Mouse (Mus musculus) thymus, postnatal 0 days (tissue): ENCODE data around the gene Hltf. TPM values are rescaled to one million over a fixed set of nuclear protein-coding genes. Genes with fewer than 3 reads are reported as not detected.
A peak's percentile ranks its signal among the peaks of the same experiment; 100 is the strongest.
"Not testable (repeated sequence)": the region's sequence is repeated elsewhere in the genome, so short reads cannot be mapped to it uniquely, and the experiment has no call there.

Experiments
- DNase-seq: peaks from one replicate; pipeline ENCODE4 v3.0.0-alpha.2; 2015; ENCODE audit warnings: low spot score
- polyA plus RNA-seq: library from polyadenylated mRNA; unstranded; fragments of >200 nt; fragmentation: Nextera tagmentation; extraction: Ambion mirVana; gene quantifications from 2 replicates; pipeline ENCODE4 v1.2.1, GENCODE M21; 2015

The Hltf gene
- polyA plus RNA-seq, 1 experiment from 2014 or later, result 26.1 TPM

GRCm38 (mm10) chr3:20104318-20104717 is 46.7 kb downstream of the Hltf start:
- DNase-seq, result no peak

GRCm38 (mm10) chr3:20104776-20105175 is 47.2 kb downstream of the Hltf start:
- peak; percentile 2 for DNase-seq

GRCm38 (mm10) chr3:20108881-20109280 is 51.3 kb downstream of the Hltf start:
- no peak for DNase-seq

GRCm38 (mm10) chr3:20111913-20112312 is 54.3 kb downstream of the Hltf start:
- no peak for DNase-seq

GRCm38 (mm10) chr3:20119044-20119591 is 61.5 kb downstream of the Hltf start:
- DNase-seq, result no peak

GRCm38 (mm10) chr3:20119686-20120244 is 62.2 kb downstream of the Hltf start:
- no peak for DNase-seq

GRCm38 (mm10) chr3:20121582-20121981 is 64.0 kb downstream of the Hltf start:
- not testable (repeated sequence) for DNase-seq

- no peak for DNase-seq
These were observed 68.0 kb downstream of the Hltf start for GRCm38 (mm10) chr3:20125604-20126003.

GRCm38 (mm10) chr3:20127047-20127595 is 69.5 kb downstream of the Hltf start:
- DNase-seq, result peak; percentile 38

GRCm38 (mm10) chr3:20129491-20129890 is 71.9 kb downstream of the Hltf start:
- DNase-seq, result no peak

GRCm38 (mm10) chr3:20130456-20131349 is 73.1 kb downstream of the Hltf start:
- DNase-seq, result no peak

- no peak for DNase-seq
These were observed 73.7 kb downstream of the Hltf start for GRCm38 (mm10) chr3:20131350-20131720.

GRCm38 (mm10) chr3:20132731-20133130 is 75.1 kb downstream of the Hltf start:
- no peak for DNase-seq

- no peak for DNase-seq
These were observed 76.1 kb downstream of the Hltf start for GRCm38 (mm10) chr3:20133745-20134144.

- no peak for DNase-seq
These were observed 76.9 kb downstream of the Hltf start for GRCm38 (mm10) chr3:20134545-20134944.

GRCm38 (mm10) chr3:20136868-20137581 is 79.4 kb downstream of the Hltf start:
- DNase-seq, result no peak

- DNase-seq, result no peak
These were observed 83.6 kb downstream of the Hltf start for GRCm38 (mm10) chr3:20141240-20141639.

- DNase-seq, result no peak
These were observed 84.1 kb downstream of the Hltf start for GRCm38 (mm10) chr3:20141679-20142078.

- DNase-seq, result peak; percentile 27
These were observed 84.5 kb downstream of the Hltf start for GRCm38 (mm10) chr3:20142101-20142500.

GRCm38 (mm10) chr3:20142576-20142975 is 85.0 kb downstream of the Hltf start:
- DNase-seq, result no peak

GRCm38 (mm10) chr3:20143726-20144125 is 86.1 kb downstream of the Hltf start:
- no peak for DNase-seq

- no peak for DNase-seq
These were observed 86.8 kb downstream of the Hltf start for GRCm38 (mm10) chr3:20144401-20144800.
